Mouse (Mus musculus): ENCODE measurements around the gene Olfr1290. TPM values are rescaled to one million over a fixed set of nuclear protein-coding genes. Genes with fewer than 3 reads are reported as not detected.

Gene Olfr1290
- polyA plus RNA-seq, 1 experiment from 2014 or later, result not detected

Other genes with a start within 250 kb of the Olfr1290 start
- not detected in 2 replicates for gene Olfr1276, start 239.3 kb downstream of the Olfr1290 start, polyA plus RNA-seq (2015; fragmentation: Nextera tagmentation; extraction: Ambion mirVana)
- gene Olfr1277, start 219.7 kb downstream of the Olfr1290 start, polyA plus RNA-seq (2015; fragmentation: Nextera tagmentation; extraction: Ambion mirVana), result not detected in 2 replicates
- not detected in 2 replicates for gene Olfr1278, start 203.7 kb downstream of the Olfr1290 start, polyA plus RNA-seq (2015; fragmentation: Nextera tagmentation; extraction: Ambion mirVana)
- not detected in 2 replicates for gene Olfr1279, start 193.2 kb downstream of the Olfr1290 start, polyA plus RNA-seq (2015; fragmentation: Nextera tagmentation; extraction: Ambion mirVana)
- gene Olfr1280, start 179.8 kb downstream of the Olfr1290 start, polyA plus RNA-seq (2015; fragmentation: Nextera tagmentation; extraction: Ambion mirVana), result not detected in 2 replicates
- not detected in 2 replicates for gene Olfr1281, start 167.3 kb downstream of the Olfr1290 start, polyA plus RNA-seq (2015; fragmentation: Nextera tagmentation; extraction: Ambion mirVana)
- gene Olfr1282, start 157.8 kb downstream of the Olfr1290 start, polyA plus RNA-seq (2015; fragmentation: Nextera tagmentation; extraction: Ambion mirVana), result not detected in 2 replicates
- not detected in 2 replicates for gene Olfr1283, start 127.0 kb downstream of the Olfr1290 start, polyA plus RNA-seq (2015; fragmentation: Nextera tagmentation; extraction: Ambion mirVana)
- gene Olfr1284, start 118.3 kb downstream of the Olfr1290 start, polyA plus RNA-seq (2015; fragmentation: Nextera tagmentation; extraction: Ambion mirVana), result not detected in 2 replicates
- not detected in 2 replicates for gene Olfr1286, start 70.7 kb downstream of the Olfr1290 start, polyA plus RNA-seq (2015; fragmentation: Nextera tagmentation; extraction: Ambion mirVana)
- not detected in 2 replicates for gene Olfr1287, start 44.7 kb downstream of the Olfr1290 start, polyA plus RNA-seq (2015; fragmentation: Nextera tagmentation; extraction: Ambion mirVana)
- not detected in 2 replicates for gene Olfr1288, start 19.7 kb downstream of the Olfr1290 start, polyA plus RNA-seq (2015; fragmentation: Nextera tagmentation; extraction: Ambion mirVana)
- gene Olfr1289, start 13.0 kb downstream of the Olfr1290 start, polyA plus RNA-seq (2015; fragmentation: Nextera tagmentation; extraction: Ambion mirVana), result not detected in 2 replicates
- gene Olfr1291-ps1, start 3.4 kb upstream of the Olfr1290 start, polyA plus RNA-seq (2015; fragmentation: Nextera tagmentation; extraction: Ambion mirVana), result not detected in 2 replicates
- not detected in 2 replicates for gene Olfr1293-ps, start 31.4 kb upstream of the Olfr1290 start, polyA plus RNA-seq (2015; fragmentation: Nextera tagmentation; extraction: Ambion mirVana)
- not detected in 2 replicates for gene Olfr1294, start 46.5 kb upstream of the Olfr1290 start, polyA plus RNA-seq (2015; fragmentation: Nextera tagmentation; extraction: Ambion mirVana)
- gene Olfr1295, start 75.9 kb upstream of the Olfr1290 start, polyA plus RNA-seq (2015; fragmentation: Nextera tagmentation; extraction: Ambion mirVana), result not detected in 2 replicates
- not detected in 2 replicates for gene Olfr1297, start 132.7 kb upstream of the Olfr1290 start, polyA plus RNA-seq (2015; fragmentation: Nextera tagmentation; extraction: Ambion mirVana)
- not detected in 2 replicates for gene Olfr1298, start 155.4 kb upstream of the Olfr1290 start, polyA plus RNA-seq (2015; fragmentation: Nextera tagmentation; extraction: Ambion mirVana)
- gene Olfr1299, start 167.6 kb upstream of the Olfr1290 start, polyA plus RNA-seq (2015; fragmentation: Nextera tagmentation; extraction: Ambion mirVana), result not detected in 2 replicates

Data from lung, embryonic 16.5 days (tissue).